Mouse (Mus musculus) G1E (cell line): ENCODE results near the gene Ptpn21.

Experiments
- CTCF ChIP-seq: IDR thresholded peaks from 2 replicates; pipeline ENCODE4 v1.5.1; 2012; ENCODE audit warnings: low read depth, low read length, inconsistent platforms, mixed read lengths
- GATA1 ChIP-seq: IDR thresholded peaks from 2 replicates; pipeline ENCODE4 v1.6.1; 2012; ENCODE audit warnings: borderline replicate concordance, low read length, inconsistent platforms, mixed read lengths

- no peak for TF ChIP-seq CTCF
- no peak for TF ChIP-seq GATA1
Measured at GRCm38 (mm10) chr12:98714757-98715156, 22.4 kb downstream of the Ptpn21 start.
